Mouse (Mus musculus) ES-Bruce4 (cell line): ENCODE data around the gene Nfe2l1.

Source experiments
- CTCF ChIP-seq: IDR thresholded peaks from one replicate; pipeline ENCODE4 v1.8.1; 2011; ENCODE audit warnings: low read depth, low read length
- EP300 ChIP-seq: IDR thresholded peaks from 2 replicates; pipeline ENCODE4 v1.6.1; 2011; ENCODE audit warnings: low read depth, low read length; ENCODE audit not compliant: insufficient read depth
- POLR2A ChIP-seq: IDR thresholded peaks from one replicate; pipeline ENCODE4 v1.8.1; 2011; ENCODE audit warnings: low read length; ENCODE audit not compliant: insufficient read depth

DNA sequence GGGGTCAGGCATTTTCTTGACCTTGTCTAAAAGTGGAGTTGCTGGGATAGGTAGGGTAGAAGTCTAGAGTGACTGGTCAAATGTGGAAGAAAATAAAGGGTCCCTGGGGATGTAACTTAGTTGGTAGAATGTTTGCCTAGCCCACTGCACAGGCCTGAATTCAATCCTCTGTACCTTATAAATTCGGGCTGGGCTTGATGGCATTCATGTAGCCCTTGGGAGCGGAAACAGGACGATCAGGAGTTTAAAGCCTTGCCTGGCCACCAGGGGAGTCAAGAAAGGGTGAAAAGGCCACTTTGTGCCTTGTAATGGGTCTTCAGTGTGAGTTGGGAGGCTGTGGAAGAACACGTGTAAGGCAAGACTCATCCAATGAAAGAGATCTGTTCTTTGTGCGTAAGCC is 39.8 kb downstream of the Nfe2l1 start:
- TF ChIP-seq POLR2A (no peak), EP300 (no peak), CTCF (no peak)
